Mouse (Mus musculus) embryonic facial prominence, embryonic 10.5 days (tissue): ENCODE measurements around the gene P4ha3. TPM values are rescaled to one million over a fixed set of nuclear protein-coding genes. Genes with fewer than 3 reads are reported as not detected.

Source experiments
- DNase-seq: peaks from one replicate; pipeline ENCODE4 v3.0.0-alpha.2; 2017; ENCODE audit warnings: low spot score
- H3K27ac ChIP-seq: fragments of 300-500 bp; sonication (generic); replicated peaks from 2 replicates; pipeline ENCODE4 v1.5.1; 2016; ENCODE audit warnings: mild to moderate bottlenecking
- H3K27me3 ChIP-seq: fragments of 300-500 bp; sonication (generic); replicated peaks from 2 replicates; pipeline ENCODE4 v1.6.1; 2016; ENCODE audit warnings: low read depth, mild to moderate bottlenecking; ENCODE audit not compliant: poor library complexity, severe bottlenecking
- H3K36me3 ChIP-seq: fragments of 300-500 bp; sonication (generic); replicated peaks from 2 replicates; pipeline ENCODE4 v1.6.1; 2016; ENCODE audit warnings: mild to moderate bottlenecking, moderate library complexity
- H3K4me1 ChIP-seq: fragments of 300-500 bp; sonication (generic); 2 replicates; pipeline ENCODE4 v1.6.1; 2016
- H3K4me3 ChIP-seq: fragments of 300-500 bp; sonication (generic); 2 replicates; pipeline ENCODE4 v1.5.1; 2016; ENCODE audit warnings: mild to moderate bottlenecking, moderate library complexity
- H3K9me3 ChIP-seq: fragments of 300-500 bp; sonication (generic); 2 replicates; pipeline ENCODE4 v1.6.1; 2016; ENCODE audit warnings: mild to moderate bottlenecking
- WGBS: fragments of 180-500 bp; shearing (Covaris S2); methylation state at CpG from one replicate; pipeline ENCODE4 v1.1.7; 2016; 5-methylcytosine and 5-hydroxymethylcytosine counted together
- polyA plus RNA-seq: library from polyadenylated mRNA; unstranded; fragments of >200 nt; fragmentation: Nextera tagmentation; extraction: Ambion mirVana; gene quantifications from 2 replicates; pipeline ENCODE4 v1.2.1, GENCODE M21; 2016

The P4ha3 gene
- polyA plus RNA-seq, 1 experiment from 2014 or later: 2.3 TPM

DNA sequence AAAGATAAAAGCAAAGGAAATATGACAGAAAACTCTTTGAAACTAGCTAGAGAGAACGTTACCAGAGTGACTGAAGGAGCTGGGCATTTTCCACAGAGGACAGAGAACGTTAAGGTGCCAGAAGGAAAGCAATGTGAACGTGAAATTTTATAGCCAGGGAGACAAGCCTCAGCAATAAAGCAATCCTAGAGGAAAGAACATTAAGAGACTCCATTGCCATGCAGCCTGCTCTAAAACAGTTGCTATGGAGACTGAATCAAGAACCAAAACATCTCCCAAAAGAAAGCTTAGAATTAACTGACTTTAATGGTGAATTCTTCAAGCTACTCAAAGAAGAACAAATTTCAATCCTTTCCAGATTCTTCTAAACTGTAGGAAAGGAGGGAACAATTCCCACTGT is 2.0 kb upstream of the P4ha3 start:
- Histone ChIP-seq H3K4me3 (no peak overlapping the region), H3K4me1 (peaks cover 23% of the 10 kb centered on the region), H3K27ac (no peak overlapping the region), H3K27me3 (peaks cover 50% of the 10 kb centered on the region), H3K36me3 (no peaks in the 10 kb centered on the region), H3K9me3 (no peaks in the 10 kb centered on the region)
- 66% methylated on average over 3 of the region's 3 CpGs for WGBS
- DNase-seq: no peak

DNA sequence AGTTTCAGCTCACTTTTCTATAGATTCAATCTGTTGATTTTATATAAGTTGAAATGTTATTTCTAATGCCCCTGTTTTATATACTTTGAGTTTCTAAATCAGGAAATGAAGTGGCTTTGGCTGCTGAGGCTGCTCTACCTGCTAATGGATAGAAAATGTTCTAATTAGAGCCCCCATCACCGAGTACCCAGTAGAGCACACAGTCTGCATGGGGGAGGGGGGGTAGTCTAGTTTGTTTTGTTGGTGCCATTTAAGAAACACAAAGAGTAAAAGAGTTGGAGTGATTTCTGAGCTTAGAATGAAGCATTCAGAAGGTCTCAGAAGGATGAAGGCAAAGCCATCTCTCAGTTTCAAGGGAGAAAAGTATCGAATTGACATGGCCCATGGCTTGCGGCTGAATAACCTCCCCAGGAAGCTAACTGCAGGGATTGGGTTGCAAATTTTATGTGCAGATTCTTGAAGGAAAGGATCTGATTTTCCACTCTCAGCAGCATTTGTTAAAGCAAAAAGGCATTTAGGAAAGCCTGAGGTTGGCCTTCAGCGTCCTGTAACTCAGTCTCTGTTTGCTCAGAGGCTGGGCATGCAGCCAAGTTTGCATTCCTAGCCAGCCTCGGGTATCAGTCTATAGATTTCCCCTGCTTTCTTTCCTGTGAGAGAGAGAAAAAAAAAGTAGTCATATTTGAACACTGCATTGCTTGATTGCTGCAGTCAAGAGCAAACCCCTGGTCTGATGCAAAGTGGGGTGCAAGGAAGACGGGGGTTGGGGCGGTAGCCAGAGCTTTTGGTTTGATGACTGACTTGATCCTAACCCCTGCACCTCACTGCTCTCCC is 2.6 kb downstream of the P4ha3 start:
- DNase-seq: peak; percentile 74
- 33% methylated on average over 7 of the region's 7 CpGs for WGBS
- Histone ChIP-seq H3K27me3 (peaks cover 54% of the 10 kb centered on the region), H3K4me3 (peak overlapping the region; percentile 34; the same call in 1 of the 2 replicates), H3K9me3 (peaks cover 7% of the 10 kb centered on the region; the same call in 1 of the 2 replicates), H3K27ac (peak overlapping the region; percentile 89), H3K36me3 (no peaks in the 10 kb centered on the region), H3K4me1 (peaks cover 37% of the 10 kb centered on the region)

DNA sequence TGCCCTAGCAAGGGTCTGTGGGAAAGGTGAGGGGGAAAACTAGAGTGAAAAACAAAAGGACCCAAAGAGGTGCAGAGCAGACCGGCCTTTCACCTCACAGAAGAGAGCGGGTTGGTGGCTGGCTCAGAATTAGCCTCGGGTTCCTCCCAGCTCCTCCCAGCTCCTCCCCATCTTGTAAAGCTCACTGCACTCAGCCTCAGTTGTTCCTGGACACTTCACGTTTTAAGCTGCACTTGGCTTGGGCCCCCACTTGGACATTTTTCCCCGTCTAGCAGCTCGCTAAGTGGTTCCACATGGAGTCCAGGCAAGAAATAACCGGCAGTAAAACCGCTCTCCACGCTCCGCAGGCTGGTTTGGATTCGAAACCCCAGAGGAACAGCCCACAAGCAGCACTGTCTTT is 3.3 kb downstream of the P4ha3 start:
- H3K27ac ChIP-seq: peak overlapping the region; percentile 89
- H3K36me3 ChIP-seq: no peaks in the 10 kb centered on the region
- peak overlapping the region; percentile 34; the same call in 1 of the 2 replicates for H3K4me3 ChIP-seq
- DNase-seq: peak; percentile 76
- H3K27me3 ChIP-seq: peaks cover 50% of the 10 kb centered on the region
- H3K9me3 ChIP-seq: peaks cover 7% of the 10 kb centered on the region; the same call in 1 of the 2 replicates
- H3K4me1 ChIP-seq: peaks cover 37% of the 10 kb centered on the region
- WGBS: 21% methylated on average over 11 of the region's 11 CpGs

DNA sequence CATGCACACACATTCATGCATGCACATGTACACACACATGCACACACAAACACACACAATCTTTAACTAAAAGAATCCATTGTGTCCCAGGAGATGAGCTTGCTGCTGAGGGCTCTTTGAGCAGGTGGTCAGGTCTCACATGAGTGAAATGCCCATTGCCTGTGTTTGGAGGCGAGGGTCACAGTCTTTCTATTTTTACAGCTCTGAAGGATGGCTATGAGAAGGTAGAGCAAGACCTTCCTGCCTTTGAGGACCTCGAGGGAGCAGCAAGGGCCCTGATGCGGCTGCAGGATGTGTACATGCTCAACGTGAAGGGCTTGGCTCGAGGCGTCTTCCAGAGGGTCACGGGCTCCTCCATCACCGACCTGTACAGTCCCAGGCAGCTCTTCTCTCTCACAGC is 8.2 kb downstream of the P4ha3 start:
- H3K4me1 ChIP-seq: peaks cover 12% of the 10 kb centered on the region
- H3K4me3 ChIP-seq: no peak overlapping the region
- DNase-seq: no peak
- 83% methylated on average over 8 of the region's 8 CpGs for WGBS
- H3K27me3 ChIP-seq: peaks cover 14% of the 10 kb centered on the region
- no peak overlapping the region for H3K27ac ChIP-seq
- peaks cover 7% of the 10 kb centered on the region; the same call in 1 of the 2 replicates for H3K9me3 ChIP-seq
- no peaks in the 10 kb centered on the region for H3K36me3 ChIP-seq

DNA sequence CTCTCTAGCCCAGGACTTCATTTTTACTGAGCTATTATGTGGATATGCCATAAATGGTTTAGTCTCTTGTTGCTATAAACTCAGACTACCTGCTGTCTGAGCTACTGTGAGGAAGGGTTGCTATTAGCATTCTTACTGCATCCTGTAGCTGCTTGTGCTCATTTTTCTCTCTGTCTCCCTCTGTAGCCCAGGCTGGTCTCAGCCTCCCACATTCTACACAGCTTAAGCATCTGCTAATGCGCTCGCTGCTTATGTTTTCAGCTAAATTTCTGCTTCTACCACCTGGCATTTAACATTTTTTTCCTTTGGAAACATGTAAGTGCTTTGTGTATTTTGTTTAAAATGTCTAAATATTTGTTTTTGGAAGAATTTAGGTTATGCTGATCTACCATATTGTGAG is 10.4 kb downstream of the P4ha3 start:
- no peak for DNase-seq
- H3K4me1 ChIP-seq: peaks cover 11% of the 10 kb centered on the region
- no peak overlapping the region for H3K4me3 ChIP-seq
- no peaks in the 10 kb centered on the region for H3K36me3 ChIP-seq
- H3K9me3 ChIP-seq: peaks cover 2% of the 10 kb centered on the region; the same call in 1 of the 2 replicates
- H3K27ac ChIP-seq: no peak overlapping the region
- H3K27me3 ChIP-seq: 0 out of 2 replicates have a peak, but pooled peaks cover 4% of the 10 kb centered on the region
- 94% methylated on average over 2 of the region's 2 CpGs for WGBS

DNA sequence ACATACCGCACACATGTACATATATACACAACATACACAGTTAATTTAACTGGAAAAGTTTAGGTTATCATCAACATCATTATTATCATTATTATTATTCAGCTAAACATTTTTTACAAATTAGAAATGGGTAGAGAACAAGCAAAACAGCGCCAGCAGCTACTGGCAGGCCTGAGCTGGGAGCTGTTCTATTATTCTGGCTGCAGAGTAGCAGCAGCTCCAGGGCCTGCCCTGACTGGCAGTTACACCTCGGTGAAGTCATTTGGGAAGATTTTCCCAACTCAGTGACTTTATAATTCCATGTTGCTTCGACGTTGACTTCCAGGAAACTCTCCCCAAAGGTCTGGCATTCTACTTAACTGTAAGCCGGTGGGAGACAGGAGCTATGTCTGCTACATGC is 11.4 kb downstream of the P4ha3 start:
- Histone ChIP-seq H3K36me3 (no peaks in the 10 kb centered on the region), H3K27ac (no peak overlapping the region), H3K4me1 (peaks cover 15% of the 10 kb centered on the region), H3K4me3 (no peak overlapping the region), H3K27me3 (0 out of 2 replicates have a peak, but pooled peaks cover 4% of the 10 kb centered on the region), H3K9me3 (no peaks in the 10 kb centered on the region)
- 90% methylated on average over 6 of the region's 6 CpGs for WGBS
- DNase-seq: no peak

DNA sequence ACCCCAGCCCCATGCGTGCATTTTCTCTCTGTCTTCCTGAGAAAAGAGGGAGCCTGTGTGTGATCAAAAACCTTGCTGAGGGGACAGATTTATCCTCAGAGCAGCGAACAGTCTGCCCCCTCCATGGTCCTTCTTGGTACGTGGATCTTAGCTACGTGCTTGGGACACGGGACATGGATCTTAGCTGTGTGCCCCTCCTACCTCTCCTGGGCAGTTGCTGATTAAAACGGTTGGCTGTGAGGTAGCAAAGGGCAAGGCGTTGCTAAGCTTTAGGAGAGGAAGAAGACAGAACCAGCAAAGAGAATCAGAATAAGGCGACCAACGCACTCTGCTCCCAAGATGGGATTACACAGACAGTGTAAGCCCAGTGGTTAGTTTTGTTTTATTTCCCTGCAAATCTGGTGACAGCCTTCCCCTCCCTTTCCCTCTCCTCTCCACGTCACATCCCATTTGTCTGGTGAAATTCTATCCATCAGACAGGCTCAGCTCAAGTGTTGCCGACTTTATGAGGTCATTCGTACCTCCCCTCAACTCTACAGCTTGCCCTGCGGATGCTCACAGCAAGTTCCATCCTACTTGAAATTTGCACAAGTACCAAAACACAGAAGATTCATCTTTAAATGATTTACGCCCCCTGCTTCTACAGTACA is 13.7 kb downstream of the P4ha3 start:
- H3K4me1 ChIP-seq: peaks cover 15% of the 10 kb centered on the region
- 71% methylated on average over 14 of the region's 14 CpGs for WGBS
- peak overlapping the region; percentile 24; the same call in 1 of the 2 replicates for H3K27ac ChIP-seq
- H3K36me3 ChIP-seq: no peaks in the 10 kb centered on the region
- H3K4me3 ChIP-seq: no peak overlapping the region
- no peak for DNase-seq
- no peaks in the 10 kb centered on the region for H3K9me3 ChIP-seq
- no peaks in the 10 kb centered on the region for H3K27me3 ChIP-seq

DNA sequence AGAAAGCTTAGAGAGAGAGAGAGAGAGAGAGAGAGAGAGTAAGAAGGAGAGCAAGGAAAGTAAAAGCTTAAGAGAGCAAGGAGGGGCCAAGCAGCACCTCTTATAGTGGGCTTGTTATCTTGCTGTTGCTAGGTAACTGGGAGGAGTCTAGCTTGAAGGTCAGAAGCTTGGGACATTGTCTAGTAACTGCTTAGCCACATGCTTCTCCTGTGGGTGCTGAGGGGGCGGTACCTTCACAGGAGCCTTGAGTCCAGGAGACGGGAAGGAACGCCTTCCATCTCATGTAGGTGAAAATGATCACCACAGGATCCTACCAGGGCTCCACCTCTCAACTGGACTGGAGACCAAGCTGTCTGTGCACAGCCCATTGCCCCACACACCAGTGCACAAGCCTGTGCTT is 16.1 kb downstream of the P4ha3 start:
- no peaks in the 10 kb centered on the region for H3K36me3 ChIP-seq
- peaks cover 15% of the 10 kb centered on the region for H3K4me1 ChIP-seq
- no peak for DNase-seq
- no peak overlapping the region for H3K4me3 ChIP-seq
- H3K9me3 ChIP-seq: no peaks in the 10 kb centered on the region
- no peaks in the 10 kb centered on the region for H3K27me3 ChIP-seq
- H3K27ac ChIP-seq: no peak overlapping the region
- WGBS: 80% methylated on average over 3 of the region's 3 CpGs

DNA sequence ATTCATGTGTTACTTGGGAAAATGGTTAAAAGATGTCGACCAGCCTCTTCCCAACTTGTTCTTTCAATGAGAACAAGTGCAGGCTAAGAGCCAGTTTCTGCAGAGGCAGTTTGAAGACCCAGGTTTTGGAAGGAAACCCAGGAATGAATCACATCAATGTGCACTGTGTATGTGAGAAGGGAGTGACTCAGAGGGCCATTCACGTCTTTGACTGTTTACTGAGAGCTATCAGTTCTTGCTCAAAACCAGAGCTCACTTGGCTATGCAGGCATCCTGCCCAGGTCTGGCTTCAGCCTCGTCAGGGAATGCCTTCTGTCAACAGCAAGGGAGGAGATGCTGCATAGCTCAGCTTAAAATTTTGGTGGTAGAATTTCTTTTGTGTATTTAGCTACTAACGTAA is 17.0 kb downstream of the P4ha3 start:
- H3K4me3 ChIP-seq: no peak overlapping the region
- H3K9me3 ChIP-seq: no peaks in the 10 kb centered on the region
- no peaks in the 10 kb centered on the region for H3K36me3 ChIP-seq
- no peak for DNase-seq
- H3K4me1 ChIP-seq: peaks cover 15% of the 10 kb centered on the region
- WGBS: 77% methylated on average over 4 of the region's 4 CpGs
- no peak overlapping the region for H3K27ac ChIP-seq
- H3K27me3 ChIP-seq: no peaks in the 10 kb centered on the region

DNA sequence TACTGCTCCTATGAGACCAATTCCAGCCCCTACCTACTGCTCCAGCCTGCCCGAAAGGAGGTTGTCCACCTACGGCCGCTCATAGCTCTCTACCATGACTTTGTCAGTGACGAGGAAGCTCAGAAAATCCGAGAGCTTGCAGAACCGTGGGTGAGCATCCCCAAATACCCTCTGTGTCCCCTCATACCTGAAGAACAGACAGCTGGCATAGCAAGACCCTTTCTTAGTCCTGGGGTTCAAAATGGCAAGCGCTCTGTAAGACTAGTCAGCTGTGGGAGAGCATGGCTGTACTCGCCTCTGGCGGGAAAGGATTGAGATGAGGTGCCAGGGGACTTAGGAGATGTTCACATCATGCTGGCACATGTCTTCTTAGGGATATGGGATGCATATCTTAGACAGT is 20.6 kb downstream of the P4ha3 start:
- Histone ChIP-seq H3K4me1 (peaks cover 23% of the 10 kb centered on the region), H3K27me3 (no peaks in the 10 kb centered on the region), H3K9me3 (no peaks in the 10 kb centered on the region), H3K27ac (no peak overlapping the region), H3K36me3 (no peaks in the 10 kb centered on the region), H3K4me3 (no peak overlapping the region)
- no peak for DNase-seq
- WGBS: 90% methylated on average over 9 of the region's 9 CpGs

DNA sequence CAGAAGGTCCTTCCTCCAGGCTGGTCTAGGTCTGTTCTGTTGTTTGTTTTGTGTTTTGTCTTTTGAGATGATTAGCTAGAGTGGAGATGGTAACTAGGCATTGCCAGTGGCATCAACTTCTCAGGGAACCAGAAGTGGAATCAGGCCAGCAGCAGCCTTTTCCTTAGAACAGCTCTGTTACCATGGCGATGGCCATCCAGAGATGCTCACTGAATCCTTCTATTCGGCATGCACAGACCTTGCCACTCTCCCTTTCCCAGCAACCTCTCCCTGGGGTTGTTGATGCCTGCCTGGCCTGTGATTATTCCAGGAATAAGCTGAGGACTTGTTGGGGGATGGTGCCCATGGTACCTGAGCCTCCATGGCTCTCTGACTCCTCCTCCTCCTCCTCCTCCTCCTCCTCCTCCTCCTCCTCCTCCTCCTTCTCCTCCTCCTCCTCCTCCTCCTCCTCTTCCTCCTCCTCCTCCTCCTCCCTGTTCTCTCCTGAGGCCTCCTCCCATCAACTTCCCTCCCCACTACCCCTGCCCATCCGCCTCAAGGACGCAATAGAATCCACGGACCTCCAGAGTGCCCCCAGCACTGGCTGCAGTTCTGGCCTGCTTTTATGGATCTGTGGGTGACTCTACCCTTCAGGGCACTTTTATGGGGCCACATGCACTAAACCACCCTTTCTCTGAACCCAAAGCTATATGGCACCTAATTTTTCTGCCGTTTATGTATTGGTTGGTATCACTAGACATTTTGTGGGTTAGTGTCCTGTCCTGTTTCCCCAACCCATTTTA is 22.7 kb downstream of the P4ha3 start:
- no peaks in the 10 kb centered on the region for H3K9me3 ChIP-seq
- no peak overlapping the region for H3K4me3 ChIP-seq
- peaks cover 23% of the 10 kb centered on the region for H3K4me1 ChIP-seq
- H3K27me3 ChIP-seq: no peaks in the 10 kb centered on the region
- no peak for DNase-seq
- no peaks in the 10 kb centered on the region for H3K36me3 ChIP-seq
- WGBS: 74% methylated on average over 6 of the region's 6 CpGs
- H3K27ac ChIP-seq: peak overlapping the region; percentile 26; the same call in 1 of the 2 replicates

DNA sequence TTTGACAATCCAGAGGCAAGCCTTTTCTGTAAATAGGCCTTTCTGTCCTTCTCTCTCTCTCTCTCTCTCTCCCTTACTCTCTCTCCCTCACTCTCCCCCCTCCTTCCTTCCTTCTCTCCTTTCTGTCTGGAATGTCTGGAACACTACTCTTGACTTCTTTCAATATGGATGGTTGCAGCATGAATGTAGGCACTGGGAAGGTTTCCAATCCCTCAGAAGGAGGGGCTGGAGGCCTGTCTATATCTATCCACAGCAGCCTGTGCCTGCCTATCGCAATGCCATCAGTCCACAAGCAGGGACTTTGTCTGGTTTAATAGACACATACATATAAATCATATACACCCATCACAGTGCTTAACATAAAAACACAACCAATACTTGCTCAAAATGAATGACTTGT is 23.9 kb downstream of the P4ha3 start:
- 86% methylated on average over 1 of the region's 1 CpGs for WGBS
- Histone ChIP-seq H3K4me3 (no peak overlapping the region), H3K27ac (0 out of 2 replicates have a peak overlapping the region, but pooled peaks have one; percentile 26)

More for the DNA sequence above, 23.9 kb downstream of the P4ha3 start:
- H3K4me1 ChIP-seq: peaks cover 23% of the 10 kb centered on the region
- H3K27me3 ChIP-seq: no peaks in the 10 kb centered on the region
- H3K36me3 ChIP-seq: no peaks in the 10 kb centered on the region
- DNase-seq: no peak
- no peaks in the 10 kb centered on the region for H3K9me3 ChIP-seq
